Mouse (Mus musculus): ENCODE results near the gene Fermt2.

- TF ChIP-seq CTCF (IDR thresholded peaks at IDR 0.05; ENCODE audit: extremely low read depth, insufficient read length, insufficient replicate concordance, low read depth, low read length) (no peak), POLR2A (IDR thresholded peaks at IDR 0.05; ENCODE audit: low read depth, low read length) (no peak)
These were observed at the start of gene Fermt2 for GRCm38 (mm10) chr14:45529411-45530363.

All from small intestine, adult 2 months (tissue).